22 mouse cellular contexts compared by ENCODE assay signal in the genomic region with DNA sequence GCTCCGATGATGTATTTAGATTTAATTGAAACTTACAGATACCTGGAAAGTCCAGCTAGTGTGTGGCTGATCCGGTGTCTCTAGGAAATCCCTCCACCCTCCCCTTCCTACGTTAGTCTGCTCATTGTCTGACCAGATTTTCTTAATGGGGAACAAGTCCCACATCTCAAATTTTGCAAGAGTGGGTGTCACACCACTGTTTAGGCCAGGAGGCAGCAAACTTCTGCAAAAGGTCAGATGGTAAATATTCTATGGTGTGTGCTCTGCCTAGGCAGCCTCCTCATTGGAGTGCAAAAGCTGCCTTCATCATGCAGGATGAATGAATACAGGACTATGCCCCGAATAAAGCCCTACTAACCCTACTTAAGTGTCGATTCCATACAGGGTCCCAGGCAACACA.
"Had no signal": no experiment of that assay in that cellular context is flagged by ENCODE, and none has a peak within 500 bp of the region (broad histone marks: within the 10 kb centered on the region; RNA-seq: fewer than 3 reads in every experiment).

No protein-coding gene starts in this region.

- H3K9me3 ChIP-seq: heart, embryonic 13.5 days; heart, embryonic 15.5 days; hindbrain, embryonic 13.5 days; hindbrain, embryonic 15.5 days; kidney, embryonic 15.5 days; limb, embryonic 13.5 days; limb, embryonic 15.5 days had no signal

- H3K4me1 ChIP-seq: heart, embryonic 15.5 days; hindbrain, embryonic 15.5 days had no signal

- H3K9ac ChIP-seq: forebrain, postnatal 0 days; heart, embryonic 13.5 days; heart, embryonic 15.5 days; hindbrain, embryonic 13.5 days; hindbrain, embryonic 15.5 days; kidney, embryonic 15.5 days; limb, embryonic 13.5 days; limb, embryonic 15.5 days had no signal

- H3K27me3 ChIP-seq: heart, embryonic 13.5 days; heart, embryonic 15.5 days; hindbrain, embryonic 13.5 days; hindbrain, embryonic 15.5 days; kidney, embryonic 15.5 days; limb, embryonic 13.5 days; limb, embryonic 15.5 days had no signal

- ATAC-seq: forebrain, postnatal 0 days; hindbrain, postnatal 0 days; intestine, embryonic 16.5 days had no signal

- H3K4me3 ChIP-seq: heart, embryonic 13.5 days; heart, embryonic 15.5 days; hindbrain, embryonic 13.5 days; hindbrain, embryonic 15.5 days; kidney, embryonic 15.5 days; limb, embryonic 13.5 days; limb, embryonic 15.5 days had no signal

- H3K27ac ChIP-seq: heart, embryonic 13.5 days; heart, embryonic 15.5 days; hindbrain, embryonic 13.5 days; hindbrain, embryonic 15.5 days; hindbrain, postnatal 0 days; kidney, embryonic 15.5 days; kidney, postnatal 0 days; limb, embryonic 13.5 days; limb, embryonic 15.5 days had no signal

- H3K4me2 ChIP-seq: heart, embryonic 11.5 days; heart, embryonic 13.5 days; heart, embryonic 15.5 days; hindbrain, embryonic 13.5 days; hindbrain, embryonic 15.5 days; kidney, embryonic 15.5 days; limb, embryonic 13.5 days; limb, embryonic 15.5 days had no signal

- H3K36me3 ChIP-seq: heart, embryonic 15.5 days; hindbrain, embryonic 13.5 days; hindbrain, embryonic 15.5 days; kidney, embryonic 15.5 days; limb, embryonic 15.5 days had no signal

- DNase-seq: forebrain, postnatal 0 days; gastrocnemius, postnatal 14 days; gastrocnemius, postnatal 36 days; heart, adult 18-20 months; heart, postnatal 14 days; heart, postnatal 36 days; kidney, adult 11 months; kidney, postnatal 14 days; layer of hippocampus, adult 9-11 months; layer of hippocampus, postnatal 36 days; left cerebral cortex, postnatal 4 days had no signal
